Mouse (Mus musculus) testis, postnatal 14 days (tissue): ENCODE measurements around the gene Arhgef16.

Experiments
- DNase-seq: peaks from one replicate; pipeline ENCODE4 v3.0.0; 2021; ENCODE audit warnings: low spot score

Arhgef16 gene

DNA sequence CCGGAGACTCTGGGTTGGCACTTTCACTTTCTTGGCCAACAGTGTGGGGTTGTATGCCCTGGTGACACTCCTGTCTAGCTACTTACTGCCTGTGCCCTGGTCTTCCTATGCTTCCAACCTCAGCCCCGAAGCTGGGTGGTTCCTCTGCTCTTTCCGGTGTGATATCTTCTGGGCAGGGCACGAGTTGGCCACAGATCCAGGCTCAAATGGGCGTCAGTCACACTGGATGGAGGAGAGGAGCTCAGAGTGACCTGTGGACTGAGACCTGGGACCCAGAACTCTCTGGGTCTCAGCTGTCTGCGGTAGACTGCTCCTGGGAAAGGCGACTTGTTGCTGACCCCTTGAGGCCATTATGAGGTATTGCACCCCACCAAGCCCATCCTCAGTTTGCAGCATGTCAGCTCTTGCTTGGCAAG is at the start of gene Arhgef16:
Gene Arhgef16, minus strand, starts transcription at position 211 of the 416 bp plus-strand sequence.
- DNase-seq, result peak; percentile 30

GRCm38 (mm10) chr4:154348197-154348786 is 46.8 kb upstream of the Arhgef16 start:
- no peak for DNase-seq

DNA sequence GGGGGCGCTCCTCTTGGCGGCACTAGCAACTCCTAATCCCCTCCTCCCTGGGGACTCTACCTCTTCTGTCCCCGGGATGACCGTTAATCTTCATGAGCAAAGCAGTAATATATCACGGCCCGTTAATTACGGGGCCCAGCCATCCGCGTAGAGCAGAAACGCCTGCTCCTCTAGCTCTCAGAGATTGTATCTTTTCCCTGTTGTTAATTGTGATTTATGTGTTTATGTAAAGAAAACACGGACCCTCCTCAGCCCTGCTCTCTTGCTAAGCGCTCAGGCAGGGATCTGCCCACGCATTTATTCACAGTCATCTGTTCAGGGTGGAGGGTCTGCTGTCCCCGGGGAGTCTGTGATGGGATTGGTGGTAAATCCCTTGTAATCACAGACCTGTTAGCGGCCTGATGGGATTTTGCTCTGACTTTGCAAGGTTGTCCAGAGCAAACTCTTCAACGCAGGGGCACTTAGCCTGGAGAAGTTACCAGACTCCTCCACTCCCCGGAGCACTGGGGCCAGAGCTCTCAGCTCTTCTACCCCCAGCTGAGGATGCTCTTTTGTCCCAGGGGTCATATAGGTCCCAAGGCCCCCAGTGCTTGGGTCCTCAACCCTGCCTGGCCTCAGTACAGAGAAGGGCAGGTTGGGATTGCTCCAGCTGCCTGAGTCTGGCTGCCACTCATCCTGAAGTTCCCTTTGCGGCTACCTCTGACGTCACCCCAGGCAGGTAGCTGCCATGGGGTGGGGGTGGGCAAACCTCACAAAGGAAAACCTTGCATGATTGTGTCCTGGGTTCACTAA is 45.5 kb upstream of the Arhgef16 start:
- DNase-seq, result no peak

- DNase-seq, result no peak
Observed at GRCm38 (mm10) chr4:154336650-154337049, 35.2 kb upstream of the Arhgef16 start.

- DNase-seq, result no peak
Observed at GRCm38 (mm10) chr4:154335761-154336160, 34.3 kb upstream of the Arhgef16 start, which contains the start of gene B230104I21Rik. Gene B230104I21Rik (plus strand): TSS chr4:154336127.

GRCm38 (mm10) chr4:154334699-154335402 is 33.4 kb upstream of the Arhgef16 start:
- peak; percentile 74 for DNase-seq

- DNase-seq, result no peak
Observed at GRCm38 (mm10) chr4:154333300-154333699, 31.8 kb upstream of the Arhgef16 start.

DNA sequence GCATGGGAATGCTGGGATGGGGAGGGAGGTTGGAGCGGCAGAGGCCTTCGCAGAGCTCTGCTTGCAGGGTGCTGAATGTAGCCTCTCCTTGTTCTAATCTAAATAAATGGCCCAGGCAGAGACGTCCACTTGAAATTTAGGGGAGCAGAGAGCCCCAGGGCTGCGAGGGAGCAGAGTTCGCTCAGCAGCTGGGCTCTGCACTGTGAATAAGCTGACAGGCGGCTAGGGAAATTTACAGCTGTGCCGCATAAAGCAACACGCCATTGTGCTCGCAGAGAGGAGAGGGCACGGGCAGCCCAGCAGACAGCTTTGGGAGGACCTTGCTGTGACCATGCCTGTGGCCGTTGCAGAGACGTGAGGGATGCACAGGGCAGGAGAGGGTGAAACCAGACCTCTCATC is 29.8 kb upstream of the Arhgef16 start:
- no peak for DNase-seq

- no peak for DNase-seq
Observed at GRCm38 (mm10) chr4:154330001-154330400, 28.5 kb upstream of the Arhgef16 start.

GRCm38 (mm10) chr4:154328836-154329235 is 27.4 kb upstream of the Arhgef16 start:
- DNase-seq, result peak; percentile 40

GRCm38 (mm10) chr4:154328431-154328830 is 27.0 kb upstream of the Arhgef16 start:
- DNase-seq, result no peak

GRCm38 (mm10) chr4:154325410-154325809 is 23.9 kb upstream of the Arhgef16 start:
- no peak for DNase-seq

- no peak for DNase-seq
Observed at GRCm38 (mm10) chr4:154313622-154313967, 12.1 kb upstream of the Arhgef16 start.

DNA sequence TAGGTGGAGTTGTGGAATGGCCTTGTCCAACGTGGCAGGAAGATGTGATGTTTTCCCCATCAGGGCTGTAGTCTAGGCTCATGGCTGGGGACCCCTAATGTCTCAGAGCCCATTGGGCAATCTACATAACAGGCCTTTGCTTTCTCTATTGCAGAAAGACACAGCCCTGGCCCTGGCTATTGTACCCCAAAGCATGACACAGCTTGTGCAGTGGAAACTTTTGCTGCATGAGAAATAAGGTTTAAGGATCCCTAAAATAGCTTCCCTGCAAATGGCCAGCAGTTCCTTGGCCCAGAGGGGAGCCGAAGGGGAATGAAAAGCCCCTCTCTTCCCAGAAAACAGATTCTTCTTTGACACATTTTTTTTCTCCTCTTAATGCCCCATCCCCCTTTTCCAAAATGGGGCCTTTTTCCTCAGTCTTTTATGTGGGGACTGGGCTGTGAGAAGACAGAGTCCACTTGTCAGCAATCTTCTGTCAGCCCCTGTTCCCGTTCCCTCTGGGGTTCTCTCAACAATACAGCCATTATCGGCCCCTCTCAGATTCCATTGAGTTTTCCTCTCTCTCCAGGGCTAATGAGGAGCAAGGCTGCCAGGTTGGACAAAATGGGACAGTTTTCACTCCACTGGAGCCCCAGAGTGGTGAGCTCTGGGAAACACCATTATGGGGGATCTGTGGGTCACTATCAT is 11.6 kb upstream of the Arhgef16 start:
- no peak for DNase-seq

GRCm38 (mm10) chr4:154312143-154312812 is 10.8 kb upstream of the Arhgef16 start:
- no peak for DNase-seq

GRCm38 (mm10) chr4:154310576-154311262 is 9.2 kb upstream of the Arhgef16 start:
- DNase-seq, result no peak

DNA sequence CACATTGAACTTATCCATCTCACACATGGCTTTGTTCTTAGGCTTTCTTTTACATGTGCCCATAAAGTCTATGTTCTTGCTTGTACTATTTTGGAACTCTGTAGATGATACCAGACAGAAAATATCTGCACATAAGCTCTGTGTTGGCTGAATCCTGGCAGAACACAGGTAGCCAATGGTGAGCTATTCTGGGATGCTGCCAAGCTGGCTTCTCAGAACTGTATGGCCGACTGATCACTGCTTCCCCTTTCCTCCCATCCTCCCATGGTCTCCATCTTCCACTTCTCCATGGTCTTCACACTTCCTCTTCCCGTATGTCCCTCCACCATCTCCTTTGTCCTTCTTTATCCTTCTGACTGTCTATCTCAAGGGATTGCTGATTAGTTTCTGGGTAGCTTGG is 7.7 kb upstream of the Arhgef16 start:
- DNase-seq, result no peak

- DNase-seq, result peak; percentile 34
Observed at GRCm38 (mm10) chr4:154299541-154300271, 1.8 kb downstream of the Arhgef16 start.

DNA sequence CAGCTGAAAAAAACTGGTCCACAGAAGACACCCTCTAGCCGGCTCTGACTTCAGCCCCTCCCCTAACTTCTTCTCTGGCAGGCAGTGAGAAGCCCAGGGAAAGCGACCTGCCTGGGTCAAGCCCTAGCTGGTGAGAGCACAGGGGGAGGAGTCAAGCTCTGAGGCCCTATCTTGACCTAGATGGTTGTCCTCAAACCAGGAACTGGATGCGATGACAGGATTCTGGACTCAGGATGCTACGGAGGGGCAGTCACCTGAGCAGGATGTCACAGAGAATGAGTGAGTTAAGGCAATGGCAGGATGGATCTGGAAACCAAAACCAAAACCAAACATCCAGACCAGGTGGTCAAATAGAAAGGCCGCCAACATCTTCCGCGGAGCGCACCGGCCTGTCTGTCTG is 3.7 kb downstream of the Arhgef16 start:
- DNase-seq, result no peak

DNA sequence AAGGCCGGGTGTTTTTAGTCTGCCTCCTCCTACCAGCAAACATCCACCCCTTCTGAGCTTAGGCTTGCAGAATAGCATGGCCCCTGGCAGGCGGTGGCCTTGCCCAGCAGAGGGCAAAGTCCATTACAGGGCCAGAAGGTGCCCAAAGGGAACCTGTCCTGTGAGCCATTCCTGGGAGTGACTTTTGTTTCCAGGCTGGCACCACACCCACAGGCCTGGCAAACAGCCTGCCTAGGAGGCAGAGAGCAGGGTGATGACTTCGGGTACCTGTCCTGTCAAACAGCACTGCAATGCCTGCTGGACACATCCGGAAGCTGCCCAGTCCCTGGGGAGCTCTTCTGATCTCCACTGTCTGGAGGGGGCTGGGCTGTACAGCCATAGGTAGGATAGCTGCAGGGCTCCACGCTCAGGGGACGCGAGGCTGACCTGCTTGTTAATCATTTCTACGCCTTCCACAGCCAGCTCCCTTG is 7.2 kb downstream of the Arhgef16 start:
- DNase-seq, result no peak
